Mouse (Mus musculus): Measurements from ENCODE around the gene Kif3c.

DNA sequence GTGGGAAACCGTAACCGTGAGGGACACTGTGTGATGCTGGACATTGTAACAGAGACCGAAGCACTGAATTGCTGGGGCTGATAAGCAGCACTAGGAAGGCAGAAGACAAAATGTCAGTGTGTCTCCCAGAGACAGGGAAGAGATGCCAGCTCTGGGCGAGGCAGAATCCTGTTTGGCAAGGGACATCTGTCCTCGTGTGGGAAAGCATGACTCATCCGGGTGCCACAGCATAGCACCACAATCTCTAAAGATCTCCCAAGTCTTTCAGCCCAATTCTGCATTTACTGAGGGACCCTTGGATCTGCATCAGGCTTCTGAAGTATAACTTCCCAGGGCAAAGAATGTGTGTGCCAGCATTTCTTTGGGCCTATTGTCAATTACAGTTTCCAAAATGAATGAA lies 41.7 kb upstream of the Kif3c start:
- TF ChIP-seq POLR2A (IDR thresholded peaks at IDR 0.05; ENCODE audit: control insufficient read depth in 1 of 2, insufficient read depth in 1 of 2, low read depth in 1 of 2, low read length in 2 of 2, poor library complexity in 1 of 2) (no peak), CHD2 (IDR thresholded peaks at IDR 0.05; ENCODE audit: low read length) (no peak), CTCF (IDR thresholded peaks at IDR 0.05 in 2 of 3, conservative IDR thresholded peaks at IDR 0.05 in 1 of 3; ENCODE audit: control insufficient read depth in 1 of 3, insufficient read depth in 1 of 3, low read depth in 2 of 3, low read length in 3 of 3, poor library complexity in 1 of 3, severe bottlenecking in 1 of 3) (no peak), USF1 (IDR thresholded peaks at IDR 0.05; ENCODE audit: low read depth, low read length) (no peak), NRF1 (IDR thresholded peaks at IDR 0.05; ENCODE audit: insufficient read depth, low read depth, low read length, poor library complexity, severe bottlenecking) (no peak), SMC3 (IDR thresholded peaks at IDR 0.05; ENCODE audit: low read depth, low read length) (no peak)
